Mouse (Mus musculus): Measurements from ENCODE around the gene Znrf3. TPM values are rescaled to one million over a fixed set of nuclear protein-coding genes. Genes with fewer than 3 reads are reported as not detected.

The Znrf3 gene
- polyA plus RNA-seq, 1 experiment from 2014 or later, result 9.6 TPM

DNA sequence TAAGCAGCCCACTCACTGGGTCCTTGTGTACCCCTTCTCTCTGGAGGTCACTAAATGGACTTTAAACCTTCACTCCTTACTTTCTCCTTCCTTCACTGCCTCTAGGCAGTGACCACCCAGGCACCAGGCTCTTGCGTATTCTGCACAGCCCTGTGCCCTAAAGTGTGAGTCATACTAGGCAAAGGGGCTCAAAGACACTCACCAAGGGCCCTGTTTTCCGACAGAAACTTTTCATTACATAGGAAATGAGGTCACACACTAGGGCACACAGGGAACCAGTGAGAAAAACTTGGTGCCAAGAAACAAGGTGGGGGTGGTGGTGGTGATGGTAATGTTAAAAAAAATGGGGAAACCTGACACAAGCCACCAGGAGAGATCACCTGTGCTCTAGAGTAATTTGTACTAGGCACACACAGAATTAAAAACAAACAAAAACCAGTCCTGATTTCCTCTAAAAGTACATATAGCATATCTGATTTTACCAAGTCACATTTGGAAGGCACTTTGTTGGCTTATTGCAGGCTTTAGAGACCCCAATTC, 148.0 kb downstream of the Znrf3 start:
- Histone ChIP-seq H3K27me3 (replicated peaks) (no peaks in the 10 kb centered on the region), H3K9me3 (no peaks in the 10 kb centered on the region), H3K4me1 (replicated peaks) (peaks cover 7% of the 10 kb centered on the region; the same call in 1 of the 2 replicates), H3K27ac (no peak overlapping the region), H3K9ac (no peak overlapping the region), H3K4me2 (replicated peaks) (no peak overlapping the region), H3K4me3 (replicated peaks) (no peak overlapping the region), H3K36me3 (no peaks in the 10 kb centered on the region)
- WGBS, result 27% methylated on average over 2 of the region's 2 CpGs
- peak; percentile 57 for ATAC-seq

DNA sequence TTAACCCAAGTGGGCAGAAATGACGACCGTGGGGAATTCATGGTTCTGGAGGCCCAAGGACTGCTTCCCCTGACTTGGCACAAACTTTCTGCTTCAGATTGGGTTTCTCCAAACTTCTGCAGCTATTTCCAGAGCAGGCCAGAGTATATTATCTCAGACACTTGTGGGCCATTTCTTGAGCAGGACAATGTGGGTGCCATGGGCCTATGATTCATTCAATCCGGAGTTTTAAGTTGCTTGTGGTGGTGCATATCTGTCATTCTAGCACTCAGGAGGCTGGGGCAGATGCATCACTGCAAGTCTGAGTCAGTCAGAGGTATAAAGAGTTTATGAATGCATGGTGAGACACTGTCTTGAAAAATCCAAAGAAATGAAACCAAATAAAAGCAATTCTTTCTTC, 149.8 kb downstream of the Znrf3 start:
- no peaks in the 10 kb centered on the region for H3K27me3 ChIP-seq (replicated peaks)
- ATAC-seq, result no peak
- no peaks in the 10 kb centered on the region for H3K9me3 ChIP-seq
- no peak overlapping the region for H3K27ac ChIP-seq
- no peak overlapping the region for H3K4me2 ChIP-seq (replicated peaks)
- no peak overlapping the region for H3K4me3 ChIP-seq (replicated peaks)
- no peak overlapping the region for H3K9ac ChIP-seq
- no peaks in the 10 kb centered on the region for H3K36me3 ChIP-seq
- peaks cover 7% of the 10 kb centered on the region; the same call in 1 of the 2 replicates for H3K4me1 ChIP-seq (replicated peaks)
- 80% methylated on average over 3 of the region's 3 CpGs for WGBS

DNA sequence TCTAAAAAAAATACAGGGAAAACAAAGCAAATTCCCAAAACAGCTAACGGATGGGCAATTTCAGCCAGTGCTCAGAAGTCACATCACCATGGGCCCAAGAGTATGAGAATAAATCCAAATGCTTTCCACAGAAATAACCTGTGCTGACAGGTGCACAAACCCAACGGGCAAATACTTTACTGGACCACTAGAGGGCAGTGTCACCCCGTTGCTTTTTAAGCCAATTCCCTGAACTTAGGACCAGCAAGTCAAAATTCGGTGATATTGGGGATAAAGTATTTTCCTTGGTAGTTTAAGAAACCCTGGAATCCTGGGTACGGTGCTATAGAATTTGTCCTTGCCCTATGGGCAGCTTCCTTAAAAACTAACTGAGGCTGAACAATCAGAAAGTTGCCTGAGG, 154.0 kb downstream of the Znrf3 start:
- no peak for ATAC-seq
- no peaks in the 10 kb centered on the region for H3K9me3 ChIP-seq
- no peaks in the 10 kb centered on the region for H3K4me1 ChIP-seq (replicated peaks)
- H3K36me3 ChIP-seq, result peaks cover 7% of the 10 kb centered on the region
- WGBS, result 17% methylated on average over 5 of the region's 5 CpGs
- H3K4me2 ChIP-seq (replicated peaks), result no peak overlapping the region
- H3K9ac ChIP-seq, result no peak overlapping the region
- no peaks in the 10 kb centered on the region for H3K27me3 ChIP-seq (replicated peaks)
- no peak overlapping the region for H3K4me3 ChIP-seq (replicated peaks)
- H3K27ac ChIP-seq, result no peak overlapping the region

DNA sequence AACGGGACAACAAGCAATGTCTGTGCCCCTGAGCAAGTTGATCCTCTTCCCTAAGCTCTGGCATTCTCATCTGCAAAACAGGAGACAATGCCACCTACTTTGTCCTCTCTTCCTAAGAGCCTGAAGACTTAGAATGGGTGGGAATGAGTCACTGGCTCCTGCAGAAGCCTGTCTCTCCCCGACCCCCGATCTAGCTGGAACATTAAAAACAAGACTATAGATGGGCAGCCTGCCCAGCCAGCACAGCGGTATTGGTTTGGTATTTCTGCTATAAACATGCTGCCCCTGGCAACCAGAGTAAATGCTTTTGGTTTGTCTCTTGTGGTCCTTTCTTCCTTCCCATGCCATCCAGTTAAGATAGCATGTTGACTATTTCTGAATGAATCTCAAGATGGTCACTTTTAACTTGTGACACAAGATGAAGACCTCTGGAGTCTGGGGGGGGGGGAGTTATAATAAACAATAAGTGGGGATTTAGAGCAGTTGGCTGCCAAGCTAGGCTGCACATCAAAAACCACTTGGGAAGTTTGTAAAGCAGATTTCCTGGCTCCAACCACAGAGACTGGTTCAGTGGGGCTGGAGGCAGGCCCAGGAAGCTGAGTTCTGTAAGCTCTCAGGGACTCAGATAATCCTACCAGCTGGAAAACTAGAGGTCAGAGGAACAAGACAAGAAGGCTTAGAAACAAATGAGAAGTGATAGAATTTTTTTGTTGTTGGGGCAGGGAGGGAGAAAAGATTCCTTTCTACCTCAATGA, 154.6 kb downstream of the Znrf3 start:
- Histone ChIP-seq H3K9ac (no peak overlapping the region), H3K4me3 (replicated peaks) (no peak overlapping the region), H3K36me3 (peaks cover 12% of the 10 kb centered on the region), H3K27me3 (replicated peaks) (no peaks in the 10 kb centered on the region), H3K9me3 (no peaks in the 10 kb centered on the region), H3K4me1 (replicated peaks) (no peaks in the 10 kb centered on the region), H3K4me2 (replicated peaks) (no peak overlapping the region), H3K27ac (no peak overlapping the region)
- WGBS, result 67% methylated on average over 4 of the region's 4 CpGs
- ATAC-seq, result no peak

DNA sequence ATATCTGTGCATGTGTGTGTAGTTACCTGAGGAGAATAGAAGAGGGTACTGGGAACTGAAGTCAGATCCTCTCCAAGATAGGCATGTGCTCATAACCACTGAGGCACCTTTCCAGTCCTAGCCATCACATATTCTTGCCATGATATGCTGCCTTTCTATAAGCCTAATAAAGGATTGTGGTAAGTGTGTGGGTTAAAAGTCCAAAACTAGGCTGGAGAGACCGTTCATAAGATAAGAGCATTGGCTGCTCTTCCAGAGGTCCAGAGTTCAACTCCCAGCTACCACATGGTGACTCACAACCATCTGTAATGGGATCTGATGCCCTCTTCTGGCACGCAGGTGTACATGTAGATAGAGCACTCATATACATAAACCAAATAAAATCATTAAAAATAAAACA, 160.7 kb downstream of the Znrf3 start:
- WGBS, result 83% methylated on average over 2 of the region's 2 CpGs

DNA sequence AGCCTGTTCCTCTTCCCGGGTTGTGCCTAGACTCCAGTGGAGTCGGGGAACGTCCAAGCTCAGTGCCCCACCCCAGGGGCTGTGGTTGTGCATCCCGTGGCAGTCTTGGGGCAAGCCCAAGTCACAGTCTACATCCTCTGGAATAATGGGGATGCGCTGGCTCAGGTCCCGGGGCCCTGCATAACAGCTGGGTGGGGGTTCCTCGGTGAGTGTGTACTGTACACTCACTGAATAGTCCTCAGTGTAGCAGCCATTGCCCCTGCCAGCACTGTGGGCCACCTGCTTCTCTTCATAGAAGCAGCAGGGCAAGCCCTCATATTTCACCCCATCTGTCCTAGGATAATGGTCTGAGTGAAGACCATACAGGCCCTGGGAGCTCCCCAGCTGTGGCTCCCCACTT, 163.7 kb downstream of the Znrf3 start:
- peaks cover 36% of the 10 kb centered on the region for H3K36me3 ChIP-seq
- ATAC-seq, result no peak
- H3K4me2 ChIP-seq (replicated peaks), result no peak overlapping the region
- no peaks in the 10 kb centered on the region for H3K9me3 ChIP-seq
- H3K4me1 ChIP-seq (replicated peaks), result no peaks in the 10 kb centered on the region
- H3K9ac ChIP-seq, result no peak overlapping the region
- no peaks in the 10 kb centered on the region for H3K27me3 ChIP-seq (replicated peaks)
- H3K27ac ChIP-seq, result no peak overlapping the region
- 89% methylated on average over 7 of the region's 7 CpGs for WGBS
- no peak overlapping the region for H3K4me3 ChIP-seq (replicated peaks)

More for the DNA sequence above, 160.7 kb downstream of the Znrf3 start:
- Histone ChIP-seq H3K4me3 (replicated peaks) (no peak overlapping the region), H3K9ac (no peak overlapping the region), H3K27ac (no peak overlapping the region), H3K9me3 (no peaks in the 10 kb centered on the region), H3K4me2 (replicated peaks) (no peak overlapping the region), H3K36me3 (peaks cover 40% of the 10 kb centered on the region), H3K4me1 (replicated peaks) (no peaks in the 10 kb centered on the region), H3K27me3 (replicated peaks) (no peaks in the 10 kb centered on the region)
- ATAC-seq, result no peak

DNA sequence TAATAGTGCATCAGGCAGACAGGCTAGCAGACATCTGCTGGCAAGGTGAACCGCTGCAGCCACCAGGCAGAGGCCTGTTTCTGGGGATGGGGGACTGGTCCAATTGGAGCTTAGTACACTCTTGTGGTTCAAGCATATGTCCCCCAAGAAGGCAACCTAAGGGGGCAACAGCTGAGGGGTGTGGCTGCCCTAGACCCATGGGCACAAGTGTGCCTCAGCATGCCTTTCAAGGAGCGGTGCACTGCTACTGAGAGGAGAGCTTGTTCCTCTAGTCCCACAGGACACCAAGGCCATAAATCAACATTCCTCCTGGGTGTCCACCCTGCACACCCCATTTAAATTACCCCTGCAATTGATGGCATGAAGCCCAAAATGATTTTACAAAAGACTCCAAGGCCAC, 166.2 kb downstream of the Znrf3 start:
- no peak overlapping the region for H3K4me2 ChIP-seq (replicated peaks)
- no peaks in the 10 kb centered on the region for H3K9me3 ChIP-seq
- no peaks in the 10 kb centered on the region for H3K4me1 ChIP-seq (replicated peaks)
- H3K9ac ChIP-seq, result no peak overlapping the region
- H3K4me3 ChIP-seq (replicated peaks), result no peak overlapping the region
- H3K36me3 ChIP-seq, result peaks cover 26% of the 10 kb centered on the region
- no peak overlapping the region for H3K27ac ChIP-seq
- no peak for ATAC-seq
- WGBS, result 90% methylated on average over 2 of the region's 2 CpGs
- H3K27me3 ChIP-seq (replicated peaks), result no peaks in the 10 kb centered on the region

DNA sequence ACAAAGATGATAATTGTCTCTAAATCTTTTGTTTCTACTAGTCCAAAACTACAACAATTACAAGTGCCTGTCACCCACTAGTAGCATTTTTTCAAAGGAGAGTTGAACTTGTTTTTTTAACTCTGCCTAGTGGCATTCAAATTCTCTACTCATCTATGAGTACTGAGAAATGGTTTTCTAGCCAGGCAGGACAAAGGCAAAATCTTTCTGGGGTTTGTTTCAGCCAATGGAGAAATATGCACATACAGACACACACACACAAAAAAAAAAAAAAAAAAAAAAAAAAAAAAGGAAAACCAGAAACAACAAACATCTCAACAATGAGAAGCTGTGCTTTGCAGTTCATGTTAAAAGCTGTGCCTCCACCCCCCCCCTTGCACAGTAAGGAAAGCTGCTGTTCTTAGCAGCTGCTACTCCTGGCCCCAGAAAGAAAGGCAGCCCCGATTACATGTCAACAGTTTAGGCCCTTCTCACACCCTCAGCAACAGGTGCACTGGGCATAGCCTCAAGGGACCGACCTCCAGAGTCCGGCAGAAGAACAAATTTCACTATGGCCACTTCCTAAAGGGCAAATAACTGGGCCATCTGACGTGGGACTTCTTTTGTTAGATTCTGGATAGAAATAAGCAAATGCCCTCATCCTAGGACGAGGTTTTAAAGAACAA, 167.2 kb downstream of the Znrf3 start:
- Histone ChIP-seq H3K27me3 (replicated peaks) (no peaks in the 10 kb centered on the region), H3K4me2 (replicated peaks) (no peak overlapping the region), H3K36me3 (peaks cover 19% of the 10 kb centered on the region; the same call in 1 of the 2 replicates), H3K4me3 (replicated peaks) (no peak overlapping the region), H3K9ac (no peak overlapping the region), H3K4me1 (replicated peaks) (no peaks in the 10 kb centered on the region), H3K9me3 (no peaks in the 10 kb centered on the region), H3K27ac (no peak overlapping the region)
- 87% methylated on average over 5 of the region's 5 CpGs for WGBS
- ATAC-seq, result no peak

DNA sequence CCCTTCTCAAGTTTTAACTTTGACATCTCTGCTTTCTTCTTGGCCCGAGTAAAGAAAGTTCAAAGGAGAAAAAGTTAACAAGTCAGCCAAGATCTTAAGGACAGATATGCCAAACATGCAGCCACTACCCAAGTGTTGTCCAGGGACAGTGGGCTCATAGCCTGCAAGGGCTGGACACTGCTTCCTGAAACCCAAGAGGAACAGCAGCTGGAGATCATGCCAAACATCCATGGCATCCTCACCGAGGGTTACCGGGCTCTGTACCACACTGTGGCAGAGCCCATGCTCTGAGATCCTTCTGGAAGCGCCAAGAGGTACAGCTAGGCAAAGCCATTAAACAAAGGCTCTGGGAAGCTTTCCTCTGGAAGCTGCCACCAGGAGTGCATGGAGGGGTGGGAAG, 169.4 kb downstream of the Znrf3 start:
- Histone ChIP-seq H3K4me1 (replicated peaks) (peaks cover 6% of the 10 kb centered on the region; the same call in 1 of the 2 replicates), H3K36me3 (no peaks in the 10 kb centered on the region), H3K27ac (no peak overlapping the region), H3K4me2 (replicated peaks) (no peak overlapping the region), H3K4me3 (replicated peaks) (no peak overlapping the region), H3K9ac (no peak overlapping the region), H3K9me3 (no peaks in the 10 kb centered on the region), H3K27me3 (replicated peaks) (no peaks in the 10 kb centered on the region)
- ATAC-seq, result no peak
- 75% methylated on average over 4 of the region's 4 CpGs for WGBS

DNA sequence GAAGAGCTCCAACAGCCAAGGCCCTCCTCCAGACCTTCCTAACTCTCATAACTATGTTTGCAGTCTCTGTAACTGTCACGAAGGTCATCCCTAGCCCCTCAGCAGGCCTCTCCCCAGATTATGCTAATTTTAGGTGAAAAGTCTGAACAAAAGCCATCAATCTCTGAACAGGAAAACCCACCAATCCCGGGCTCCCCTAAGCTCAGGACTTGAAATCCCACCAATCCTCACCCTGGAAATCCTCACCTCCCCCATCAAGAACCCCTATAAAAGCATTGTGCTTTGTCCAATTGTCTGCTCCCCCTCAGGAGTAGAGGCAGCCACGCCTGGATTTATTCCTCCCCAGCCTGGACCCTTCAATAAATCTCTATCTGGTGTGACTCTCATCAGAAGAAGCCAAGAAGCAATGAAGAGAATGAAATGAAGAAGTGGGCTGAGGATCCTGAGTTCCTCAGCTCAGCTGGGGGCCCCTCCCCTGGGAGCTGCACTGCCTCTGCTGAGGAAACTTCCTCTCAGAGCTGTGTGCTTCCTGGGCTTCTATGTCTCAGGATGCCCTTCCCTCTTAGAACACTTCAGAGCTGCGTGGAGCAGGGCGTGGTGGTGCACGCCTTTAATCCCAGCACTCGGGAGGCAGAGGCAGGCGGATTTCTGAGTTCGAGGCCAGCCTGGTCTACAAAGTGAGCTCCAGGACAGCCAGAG, 172.0 kb downstream of the Znrf3 start:
- Histone ChIP-seq H3K27ac (no peak overlapping the region), H3K27me3 (replicated peaks) (no peaks in the 10 kb centered on the region), H3K4me3 (replicated peaks) (no peak overlapping the region), H3K4me2 (replicated peaks) (no peak overlapping the region), H3K36me3 (no peaks in the 10 kb centered on the region), H3K4me1 (replicated peaks) (peaks cover 6% of the 10 kb centered on the region; the same call in 1 of the 2 replicates), H3K9me3 (no peaks in the 10 kb centered on the region), H3K9ac (no peak overlapping the region)
- no peak for ATAC-seq
- 72% methylated on average over 9 of the region's 9 CpGs for WGBS

DNA sequence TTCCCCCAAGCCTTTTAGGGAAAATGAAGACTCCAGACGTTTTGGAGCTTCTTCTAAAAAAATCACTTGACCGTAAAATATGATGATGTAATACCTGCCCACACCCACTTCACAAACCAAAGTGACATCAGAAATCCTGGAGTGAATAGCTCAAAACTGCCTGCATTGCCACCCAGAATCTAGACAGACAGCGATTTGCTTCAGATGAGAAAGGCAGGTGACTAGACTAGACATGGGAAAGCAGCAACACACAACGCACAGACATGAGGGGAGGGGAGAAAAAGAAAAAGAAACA, 172.6 kb downstream of the Znrf3 start:
- WGBS, result 66% methylated on average over 4 of the region's 4 CpGs
- Histone ChIP-seq H3K27ac (no peak overlapping the region), H3K4me1 (replicated peaks) (peaks cover 6% of the 10 kb centered on the region; the same call in 1 of the 2 replicates), H3K4me3 (replicated peaks) (no peak overlapping the region), H3K36me3 (no peaks in the 10 kb centered on the region), H3K9ac (no peak overlapping the region), H3K4me2 (replicated peaks) (no peak overlapping the region), H3K9me3 (no peaks in the 10 kb centered on the region), H3K27me3 (replicated peaks) (no peaks in the 10 kb centered on the region)
- no peak for ATAC-seq

DNA sequence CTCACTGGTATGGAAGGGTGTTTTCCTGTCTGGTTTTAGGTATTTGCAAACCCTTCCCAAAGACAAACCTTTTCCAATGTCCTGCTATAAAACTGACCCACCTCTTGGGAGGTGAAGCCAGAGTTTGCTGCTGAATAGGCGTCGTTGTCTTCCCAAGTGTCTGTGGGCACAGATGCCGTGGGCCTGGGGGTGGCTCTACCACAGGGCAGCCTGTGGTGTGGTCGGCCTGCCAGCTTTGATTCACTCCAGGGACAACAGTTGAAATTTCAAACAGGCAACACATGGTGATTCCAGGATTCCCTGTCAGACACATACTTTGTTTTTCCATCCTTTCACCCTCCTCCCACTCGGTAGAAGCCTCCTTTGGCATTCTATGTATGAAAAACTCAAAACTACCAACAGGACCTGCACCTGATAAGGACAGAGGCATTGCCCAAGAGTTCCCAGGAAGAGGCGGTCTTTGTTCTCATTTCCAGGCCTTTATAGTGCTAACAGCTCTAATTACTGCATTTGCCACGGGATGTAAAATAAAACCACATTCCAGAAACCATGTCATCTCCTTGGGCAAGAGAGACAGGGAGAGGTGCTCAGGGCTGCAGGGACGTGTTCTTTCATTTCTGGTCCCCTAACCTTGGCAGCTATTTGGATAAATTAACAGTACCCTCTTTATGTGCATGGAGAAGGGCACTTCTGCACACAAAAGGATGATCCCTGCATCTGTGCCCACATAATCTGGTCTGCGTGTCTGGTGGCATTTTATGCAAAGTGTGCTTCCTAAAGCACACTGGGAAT, 173.2 kb downstream of the Znrf3 start:
- Histone ChIP-seq H3K4me1 (replicated peaks) (peaks cover 6% of the 10 kb centered on the region; the same call in 1 of the 2 replicates), H3K4me3 (replicated peaks) (no peak overlapping the region), H3K36me3 (no peaks in the 10 kb centered on the region), H3K4me2 (replicated peaks) (no peak overlapping the region), H3K27ac (no peak overlapping the region), H3K9ac (no peak overlapping the region), H3K9me3 (no peaks in the 10 kb centered on the region), H3K27me3 (replicated peaks) (no peaks in the 10 kb centered on the region)
- ATAC-seq, result no peak
- 60% methylated on average over 9 of the region's 9 CpGs for WGBS
